Mouse (Mus musculus): Measurements from ENCODE around the gene Camta1.

Gene Camta1

GRCm38 (mm10) chr4:150996797-150997196 is 864.9 kb downstream of the Camta1 start, which contains the start of gene Uts2:
TSS of gene Uts2 (plus strand) at chr4:150997097.
- no peak for DNase-seq (ENCODE audit: low spot score in 2 of 2)

GRCm38 (mm10) chr4:150990148-150990547 is 871.5 kb downstream of the Camta1 start:
- peak in 1 of 2 experiments; percentile 26 for DNase-seq (ENCODE audit: low spot score in 2 of 2)

- no peak for DNase-seq (ENCODE audit: low spot score in 2 of 2)
Observed at GRCm38 (mm10) chr4:150980153-150980552, 881.5 kb downstream of the Camta1 start.

- no peak for DNase-seq (ENCODE audit: low spot score in 2 of 2)
Observed at GRCm38 (mm10) chr4:150979455-150979854, 882.2 kb downstream of the Camta1 start.

GRCm38 (mm10) chr4:150978156-150978910 is 883.3 kb downstream of the Camta1 start:
- no peak for DNase-seq (ENCODE audit: low spot score in 2 of 2)

- DNase-seq (ENCODE audit: low spot score in 2 of 2) = no peak
Observed at GRCm38 (mm10) chr4:150975145-150975544, 886.5 kb downstream of the Camta1 start.

GRCm38 (mm10) chr4:150973264-150973663 is 888.4 kb downstream of the Camta1 start:
- no peak for DNase-seq (ENCODE audit: low spot score in 2 of 2)

GRCm38 (mm10) chr4:150968956-150969355 is 892.7 kb downstream of the Camta1 start:
- no peak for DNase-seq (ENCODE audit: low spot score in 2 of 2)

GRCm38 (mm10) chr4:150966556-150966955 is 895.1 kb downstream of the Camta1 start:
- DNase-seq (ENCODE audit: low spot score in 2 of 2) = peak; percentile 54 to 63

GRCm38 (mm10) chr4:150965555-150965951 is 896.1 kb downstream of the Camta1 start:
- peak; percentile 13 to 14 for DNase-seq (ENCODE audit: low spot score in 2 of 2)

GRCm38 (mm10) chr4:150964635-150965554 is 896.8 kb downstream of the Camta1 start:
- DNase-seq (ENCODE audit: low spot score in 2 of 2) = peak; percentile 86 to 89

- no peak for DNase-seq (ENCODE audit: low spot score in 2 of 2)
Observed at GRCm38 (mm10) chr4:150963711-150964110, 898.0 kb downstream of the Camta1 start.

- no peak for DNase-seq (ENCODE audit: low spot score in 2 of 2)
Observed at GRCm38 (mm10) chr4:150962231-150962630, 899.4 kb downstream of the Camta1 start.

GRCm38 (mm10) chr4:150958536-150958935 is 903.1 kb downstream of the Camta1 start:
- no peak for DNase-seq (ENCODE audit: low spot score in 2 of 2)

- DNase-seq (ENCODE audit: low spot score in 2 of 2) = no peak
Observed at GRCm38 (mm10) chr4:150957106-150957458, 904.6 kb downstream of the Camta1 start.

GRCm38 (mm10) chr4:150956369-150957105 is 905.1 kb downstream of the Camta1 start:
- DNase-seq (ENCODE audit: low spot score in 2 of 2) = no peak

GRCm38 (mm10) chr4:150950972-150951371 is 910.7 kb downstream of the Camta1 start:
- DNase-seq (ENCODE audit: low spot score in 2 of 2) = no peak

- DNase-seq (ENCODE audit: low spot score in 2 of 2) = no peak
Observed at GRCm38 (mm10) chr4:150944707-150945106, 917.0 kb downstream of the Camta1 start.

GRCm38 (mm10) chr4:150939991-150940651 is 921.6 kb downstream of the Camta1 start:
- peak in 1 of 2 experiments; percentile 16 for DNase-seq (ENCODE audit: low spot score in 2 of 2)

- DNase-seq (ENCODE audit: low spot score in 2 of 2) = no peak
Observed at GRCm38 (mm10) chr4:150938063-150938452, 923.6 kb downstream of the Camta1 start.

- DNase-seq (ENCODE audit: low spot score in 2 of 2) = peak; percentile 28 to 30
Observed at GRCm38 (mm10) chr4:150937293-150938062, 924.2 kb downstream of the Camta1 start.

All from natural killer cell, adult 2 months (primary cell).